Mouse (Mus musculus): ENCODE data around the gene Dhx35. TPM values are rescaled to one million over a fixed set of nuclear protein-coding genes. Genes with fewer than 3 reads are reported as not detected.

Gene Dhx35
- 32.2 to 36.4 TPM (median 34.7 TPM) in 4 replicates for total RNA-seq (2023)

DNA sequence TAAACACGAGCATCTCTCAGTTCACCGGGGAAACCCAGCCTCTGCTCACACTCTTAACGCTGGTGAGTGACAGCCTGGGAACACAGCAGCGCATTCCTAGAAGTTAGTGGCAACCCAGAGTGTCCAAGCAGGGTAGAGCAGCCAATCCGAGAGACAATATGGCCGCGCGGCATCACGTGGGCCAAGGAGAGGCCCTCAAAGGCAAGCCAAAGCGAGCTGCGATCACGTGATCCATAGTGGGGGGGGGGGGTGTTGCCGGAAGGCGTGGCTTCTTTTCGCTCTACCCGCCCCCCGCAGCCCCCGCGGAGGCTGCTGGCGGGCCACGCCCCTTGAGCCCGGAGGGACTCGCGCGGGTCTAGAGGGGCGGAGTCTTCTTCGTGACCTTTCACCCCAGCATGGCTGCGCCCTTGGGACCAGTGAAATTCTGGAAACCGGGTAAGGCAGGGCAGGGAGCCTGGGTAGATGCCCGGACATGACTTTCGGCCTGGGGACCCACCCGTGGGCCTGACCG is at the start of gene Dhx35:
Dhx35 (plus strand) TSS at position 314 of the 511 bp plus-strand sequence.

GRCm38 (mm10) chr2:158767742-158768339 is 26.8 kb upstream of the Dhx35 start, which contains the start of gene Fam83d:
TSS of gene Fam83d (plus strand) at chr2:158768093.

Other genes with a start within 250 kb of the Dhx35 start
- gene Slc32a1, start 184.0 kb upstream of the Dhx35 start, total RNA-seq (2023), result 0.39 to 0.49 TPM (median 0.44 TPM) in 3 of 4 replicates, not detected in the other
- gene Actr5, start 169.9 kb upstream of the Dhx35 start, total RNA-seq (2023), result 49.2 to 53.1 TPM (median 50.0 TPM) in 4 replicates
- gene Ppp1r16b, start 129.4 kb upstream of the Dhx35 start, total RNA-seq (2023), result 181 to 208 TPM (median 186 TPM) in 4 replicates
- 1.4 to 3.0 TPM (median 2.6 TPM) in 4 replicates for gene Fam83d, start 26.7 kb upstream of the Dhx35 start, total RNA-seq (2023)